Mouse (Mus musculus): ENCODE data around the gene Ube2j1.

Gene Ube2j1

GRCm38 (mm10) chr4:33072526-33073161 lies 41.4 kb downstream of the Ube2j1 start:
- peak; percentile 71 for DNase-seq

GRCm38 (mm10) chr4:33074406-33074805 lies 43.2 kb downstream of the Ube2j1 start:
- no peak for DNase-seq

- DNase-seq: no peak
Observed at GRCm38 (mm10) chr4:33074851-33075250, 43.6 kb downstream of the Ube2j1 start.

GRCm38 (mm10) chr4:33075776-33076524 lies 44.7 kb downstream of the Ube2j1 start:
- no peak for DNase-seq

GRCm38 (mm10) chr4:33077161-33077560 lies 45.9 kb downstream of the Ube2j1 start:
- DNase-seq: no peak

- DNase-seq: no peak
Observed at GRCm38 (mm10) chr4:33077724-33078123, 46.5 kb downstream of the Ube2j1 start.

GRCm38 (mm10) chr4:33078492-33078891 lies 47.3 kb downstream of the Ube2j1 start:
- no peak for DNase-seq

GRCm38 (mm10) chr4:33099118-33099694 lies 68.0 kb downstream of the Ube2j1 start:
- DNase-seq: no peak
